Mouse (Mus musculus): ENCODE measurements around the gene Itsn1.
A peak's percentile ranks its signal among the peaks of the same experiment; 100 is the strongest.

Itsn1 gene

GRCm38 (mm10) chr16:91946261-91946660, 217.2 kb downstream of the Itsn1 start:
- no peaks in the 10 kb centered on the region for H3K36me3 ChIP-seq (ENCODE audit: insufficient read depth, low read length)
- H3K4me3 ChIP-seq (replicated peaks; ENCODE audit: low read length), result no peak overlapping the region
- peaks cover 31% of the 10 kb centered on the region for H3K4me1 ChIP-seq (replicated peaks; ENCODE audit: low read depth, low read length)
- H3K27me3 ChIP-seq (ENCODE audit: insufficient read depth, low read length), result peaks cover 29% of the 10 kb centered on the region
- TF ChIP-seq CTCF (conservative IDR thresholded peaks at IDR 0.05; ENCODE audit: low read length), result no peak
- no peak for TF ChIP-seq POU5F1 (IDR thresholded peaks at IDR 0.05; ENCODE audit: borderline replicate concordance, low read length)
- no peak for TF ChIP-seq NANOG (IDR thresholded peaks at IDR 0.05; ENCODE audit: borderline replicate concordance, low read length)
- H3K9me3 ChIP-seq (ENCODE audit: low read length), result peaks cover 6% of the 10 kb centered on the region

GRCm38 (mm10) chr16:91947093-91947492, 218.0 kb downstream of the Itsn1 start:
- Histone ChIP-seq H3K4me3 (replicated peaks; ENCODE audit: low read length) (no peak overlapping the region; the same call in 1 of the 2 replicates), H3K4me1 (replicated peaks; ENCODE audit: low read depth, low read length) (peaks cover 30% of the 10 kb centered on the region), H3K9me3 (ENCODE audit: low read length) (peaks cover 6% of the 10 kb centered on the region), H3K27me3 (ENCODE audit: insufficient read depth, low read length) (peaks cover 25% of the 10 kb centered on the region), H3K36me3 (ENCODE audit: insufficient read depth, low read length) (no peaks in the 10 kb centered on the region)
- TF ChIP-seq POU5F1 (IDR thresholded peaks at IDR 0.05; ENCODE audit: borderline replicate concordance, low read length) (no peak), CTCF (conservative IDR thresholded peaks at IDR 0.05; ENCODE audit: low read length) (no peak), NANOG (IDR thresholded peaks at IDR 0.05; ENCODE audit: borderline replicate concordance, low read length) (no peak)

GRCm38 (mm10) chr16:91953967-91954366, 224.9 kb downstream of the Itsn1 start:
- H3K27me3 ChIP-seq (ENCODE audit: insufficient read depth, low read length), result peaks cover 2% of the 10 kb centered on the region; the same call in 1 of the 2 replicates
- H3K4me3 ChIP-seq (replicated peaks; ENCODE audit: low read length), result no peak overlapping the region
- no peaks in the 10 kb centered on the region for H3K36me3 ChIP-seq (ENCODE audit: insufficient read depth, low read length)
- TF ChIP-seq CTCF (conservative IDR thresholded peaks at IDR 0.05; ENCODE audit: low read length), result no peak
- TF ChIP-seq POU5F1 (IDR thresholded peaks at IDR 0.05; ENCODE audit: borderline replicate concordance, low read length), result no peak
- no peak for TF ChIP-seq NANOG (IDR thresholded peaks at IDR 0.05; ENCODE audit: borderline replicate concordance, low read length)
- H3K9me3 ChIP-seq (ENCODE audit: low read length), result no peaks in the 10 kb centered on the region
- peaks cover 16% of the 10 kb centered on the region for H3K4me1 ChIP-seq (replicated peaks; ENCODE audit: low read depth, low read length)

DNA sequence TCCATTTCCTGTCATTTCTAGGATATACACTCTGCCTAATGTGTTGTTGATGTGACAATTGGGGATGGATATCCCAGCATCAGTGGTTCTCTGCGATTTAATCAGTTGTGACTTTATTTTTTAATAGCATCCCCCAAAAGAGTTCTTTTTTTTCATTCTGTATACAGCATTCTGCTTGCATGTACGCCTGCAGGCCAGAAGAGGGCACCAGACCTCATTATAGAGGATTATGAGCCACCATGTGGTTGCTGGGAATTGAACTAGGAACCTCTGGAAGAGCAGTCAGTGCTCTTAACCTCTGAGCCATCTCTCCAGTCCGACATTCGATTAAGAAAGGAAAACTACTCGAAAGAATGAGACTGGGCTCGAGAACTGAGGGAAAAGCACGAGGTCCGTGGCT, 225.7 kb downstream of the Itsn1 start:
- peaks cover 16% of the 10 kb centered on the region for H3K4me1 ChIP-seq (replicated peaks; ENCODE audit: low read depth, low read length)
- H3K4me3 ChIP-seq (replicated peaks; ENCODE audit: low read length), result no peak overlapping the region
- no peaks in the 10 kb centered on the region for H3K36me3 ChIP-seq (ENCODE audit: insufficient read depth, low read length)
- no peaks in the 10 kb centered on the region for H3K9me3 ChIP-seq (ENCODE audit: low read length)
- no peak for TF ChIP-seq POU5F1 (IDR thresholded peaks at IDR 0.05; ENCODE audit: borderline replicate concordance, low read length)
- TF ChIP-seq CTCF (conservative IDR thresholded peaks at IDR 0.05; ENCODE audit: low read length), result peak; percentile 77
- TF ChIP-seq NANOG (IDR thresholded peaks at IDR 0.05; ENCODE audit: borderline replicate concordance, low read length), result no peak
- H3K27me3 ChIP-seq (ENCODE audit: insufficient read depth, low read length), result no peaks in the 10 kb centered on the region; the same call in 1 of the 2 replicates

DNA sequence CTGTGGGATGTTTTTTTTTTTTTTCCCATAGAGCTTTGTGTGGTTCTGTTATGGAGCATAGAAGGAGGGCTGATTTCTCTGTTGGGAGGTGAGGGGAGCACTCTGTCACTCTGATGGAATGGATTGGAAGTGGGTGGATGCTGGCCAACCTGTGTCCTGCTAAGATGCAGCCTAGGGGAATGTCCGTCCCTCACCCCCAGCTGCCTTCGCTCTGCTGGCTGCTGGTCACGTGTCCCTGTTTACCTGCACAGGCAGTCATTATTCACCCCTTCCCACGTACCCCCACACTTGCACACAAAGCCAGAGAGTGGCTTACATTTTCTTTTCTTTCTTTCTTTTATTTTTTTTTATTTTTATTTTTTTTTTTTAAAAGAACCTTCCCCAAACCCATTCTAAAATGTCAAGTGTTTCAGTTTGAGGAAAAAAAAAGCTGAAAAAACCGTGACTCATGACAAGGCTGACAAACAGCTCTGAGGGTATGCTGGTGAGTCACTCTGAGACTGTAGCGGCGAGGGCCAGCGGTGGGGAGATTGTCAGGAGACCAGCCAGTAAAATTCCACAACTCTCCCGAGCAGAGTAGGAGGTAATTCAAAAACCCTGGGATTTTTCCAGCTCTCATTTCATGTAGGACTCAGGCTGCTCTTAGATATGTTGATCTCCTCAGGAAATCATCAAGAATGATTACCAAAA, 233.3 kb downstream of the Itsn1 start:
- Histone ChIP-seq H3K9me3 (ENCODE audit: low read length) (no peaks in the 10 kb centered on the region), H3K36me3 (ENCODE audit: insufficient read depth, low read length) (no peaks in the 10 kb centered on the region), H3K4me3 (replicated peaks; ENCODE audit: low read length) (no peak overlapping the region), H3K4me1 (replicated peaks; ENCODE audit: low read depth, low read length) (peaks cover 3% of the 10 kb centered on the region; the same call in 1 of the 2 replicates), H3K27me3 (ENCODE audit: insufficient read depth, low read length) (no peaks in the 10 kb centered on the region)
- TF ChIP-seq POU5F1 (IDR thresholded peaks at IDR 0.05; ENCODE audit: borderline replicate concordance, low read length) (no peak), NANOG (IDR thresholded peaks at IDR 0.05; ENCODE audit: borderline replicate concordance, low read length) (no peak), CTCF (conservative IDR thresholded peaks at IDR 0.05; ENCODE audit: low read length) (no peak)

- Histone ChIP-seq H3K4me1 (replicated peaks; ENCODE audit: low read depth, low read length) (no peaks in the 10 kb centered on the region), H3K27me3 (ENCODE audit: insufficient read depth, low read length) (no peaks in the 10 kb centered on the region), H3K4me3 (replicated peaks; ENCODE audit: low read length) (no peak overlapping the region), H3K9me3 (ENCODE audit: low read length) (no peaks in the 10 kb centered on the region), H3K36me3 (ENCODE audit: insufficient read depth, low read length) (no peaks in the 10 kb centered on the region)
- TF ChIP-seq NANOG (IDR thresholded peaks at IDR 0.05; ENCODE audit: borderline replicate concordance, low read length) (no peak), POU5F1 (IDR thresholded peaks at IDR 0.05; ENCODE audit: borderline replicate concordance, low read length) (no peak), CTCF (conservative IDR thresholded peaks at IDR 0.05; ENCODE audit: low read length) (no peak)
These were observed 233.9 kb downstream of the Itsn1 start for GRCm38 (mm10) chr16:91962894-91963555.

- Histone ChIP-seq H3K27me3 (ENCODE audit: insufficient read depth, low read length) (no peaks in the 10 kb centered on the region), H3K36me3 (ENCODE audit: insufficient read depth, low read length) (no peaks in the 10 kb centered on the region), H3K9me3 (ENCODE audit: low read length) (no peaks in the 10 kb centered on the region), H3K4me1 (replicated peaks; ENCODE audit: low read depth, low read length) (no peaks in the 10 kb centered on the region), H3K4me3 (replicated peaks; ENCODE audit: low read length) (no peak overlapping the region)
- TF ChIP-seq CTCF (conservative IDR thresholded peaks at IDR 0.05; ENCODE audit: low read length) (no peak), POU5F1 (IDR thresholded peaks at IDR 0.05; ENCODE audit: borderline replicate concordance, low read length) (no peak), NANOG (IDR thresholded peaks at IDR 0.05; ENCODE audit: borderline replicate concordance, low read length) (no peak)
These were observed 234.4 kb downstream of the Itsn1 start for GRCm38 (mm10) chr16:91963556-91963900.

GRCm38 (mm10) chr16:91964308-91965178, 235.5 kb downstream of the Itsn1 start:
- Histone ChIP-seq H3K27me3 (ENCODE audit: insufficient read depth, low read length) (no peaks in the 10 kb centered on the region), H3K4me1 (replicated peaks; ENCODE audit: low read depth, low read length) (no peaks in the 10 kb centered on the region), H3K4me3 (replicated peaks; ENCODE audit: low read length) (no peak overlapping the region), H3K36me3 (ENCODE audit: insufficient read depth, low read length) (no peaks in the 10 kb centered on the region), H3K9me3 (ENCODE audit: low read length) (no peaks in the 10 kb centered on the region)
- TF ChIP-seq NANOG (IDR thresholded peaks at IDR 0.05; ENCODE audit: borderline replicate concordance, low read length) (no peak), POU5F1 (IDR thresholded peaks at IDR 0.05; ENCODE audit: borderline replicate concordance, low read length) (no peak), CTCF (conservative IDR thresholded peaks at IDR 0.05; ENCODE audit: low read length) (no peak)

All from E14TG2a.4 (cell line).